Mouse (Mus musculus) hindbrain, embryonic 11.5 days (tissue): ENCODE data around the gene Wdr1. TPM values are rescaled to one million over a fixed set of nuclear protein-coding genes. Genes with fewer than 3 reads are reported as not detected.

Experiments
- ATAC-seq: fragments of 200-750 bp; cut with Nextera tagmentation; 2 replicates; pipeline ENCODE4 v1.8.0; 2017; ENCODE audit warnings: mild to moderate bottlenecking, moderate TSS enrichment, moderate library complexity; ENCODE audit not compliant: low FRiP score
- DNase-seq: peaks from one replicate; pipeline ENCODE4 v3.0.0-alpha.2; 2015; ENCODE audit warnings: low spot score
- H3K27ac ChIP-seq: fragments of 300-500 bp; sonication (generic); 2 replicates; pipeline ENCODE4 v1.5.1; 2014; ENCODE audit warnings: mild to moderate bottlenecking, low read depth, low read length
- H3K27me3 ChIP-seq: fragments of 300-500 bp; sonication (generic); 2 replicates; pipeline ENCODE4 v1.6.1; 2014; ENCODE audit warnings: mild to moderate bottlenecking, low read length, moderate library complexity, mixed read lengths; ENCODE audit not compliant: control insufficient read depth, insufficient read depth
- H3K36me3 ChIP-seq: fragments of 300-500 bp; sonication (generic); 2 replicates; pipeline ENCODE4 v1.6.1; 2014; ENCODE audit warnings: mild to moderate bottlenecking, low read length, moderate library complexity, mixed read lengths; ENCODE audit not compliant: control insufficient read depth, insufficient read depth
- H3K4me1 ChIP-seq: fragments of 300-500 bp; sonication (generic); replicated peaks from 2 replicates; pipeline ENCODE4 v1.6.1; 2014; ENCODE audit warnings: low read length, mixed read lengths; ENCODE audit not compliant: control insufficient read depth, insufficient read depth
- H3K4me2 ChIP-seq: fragments of 300-500 bp; sonication (generic); replicated peaks from 2 replicates; pipeline ENCODE4 v1.6.1; 2014; ENCODE audit warnings: mild to moderate bottlenecking, low read depth, low read length
- H3K4me3 ChIP-seq: fragments of 300-500 bp; sonication (generic); 2 replicates; pipeline ENCODE4 v1.5.1; 2014; ENCODE audit warnings: low read depth, low read length
- H3K9ac ChIP-seq: fragments of 300-500 bp; sonication (generic); 2 replicates; pipeline ENCODE4 v1.6.1; 2014; ENCODE audit warnings: low read depth, low read length
- H3K9me3 ChIP-seq: fragments of 300-500 bp; sonication (generic); 2 replicates; pipeline ENCODE4 v1.6.1; 2016; ENCODE audit warnings: low read length; ENCODE audit not compliant: control insufficient read depth
- WGBS: fragments of 180-500 bp; shearing (Covaris S2); extraction: QIAGEN DNeasy Blood & Tissue Kit; methylation state at CpG from one replicate; pipeline ENCODE4 v1.1.7; 2014; 5-methylcytosine and 5-hydroxymethylcytosine counted together
- polyA plus RNA-seq: library from polyadenylated mRNA; unstranded; fragments of >200 nt; fragmentation: Nextera tagmentation; extraction: Ambion mirVana; gene quantifications from 2 replicates; pipeline ENCODE4 v1.2.1, GENCODE M21; 2014

Wdr1 gene
- polyA plus RNA-seq, 1 experiment from 2014 or later: 169 TPM

DNA sequence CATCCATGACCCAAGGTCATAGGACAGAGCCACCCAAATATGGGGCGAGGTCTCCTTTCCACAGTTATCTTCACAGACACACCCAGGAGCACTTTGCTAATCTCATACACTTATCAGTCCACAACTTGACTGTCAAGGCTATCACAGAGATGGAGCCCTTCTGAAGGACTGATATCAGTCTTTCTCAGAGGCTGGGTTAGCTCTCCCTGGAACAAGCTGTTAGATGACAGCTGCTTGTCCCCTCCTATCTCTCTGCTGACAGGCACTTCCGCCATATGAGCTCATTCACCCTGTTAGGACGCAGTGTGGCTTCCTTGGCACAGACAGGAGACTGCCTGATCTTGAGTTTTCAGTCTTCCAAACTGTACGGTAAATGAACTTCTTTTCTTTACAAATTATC is 53.5 kb downstream of the Wdr1 start:
- Histone ChIP-seq H3K9ac (no peak overlapping the region), H3K4me1 (no peaks in the 10 kb centered on the region), H3K36me3 (no peaks in the 10 kb centered on the region), H3K27ac (no peak overlapping the region), H3K9me3 (no peaks in the 10 kb centered on the region), H3K27me3 (no peaks in the 10 kb centered on the region), H3K4me3 (no peak overlapping the region), H3K4me2 (no peak overlapping the region)
- no peak for DNase-seq
- ATAC-seq: no peak
- WGBS: 92% methylated on average over 4 of the region's 4 CpGs

DNA sequence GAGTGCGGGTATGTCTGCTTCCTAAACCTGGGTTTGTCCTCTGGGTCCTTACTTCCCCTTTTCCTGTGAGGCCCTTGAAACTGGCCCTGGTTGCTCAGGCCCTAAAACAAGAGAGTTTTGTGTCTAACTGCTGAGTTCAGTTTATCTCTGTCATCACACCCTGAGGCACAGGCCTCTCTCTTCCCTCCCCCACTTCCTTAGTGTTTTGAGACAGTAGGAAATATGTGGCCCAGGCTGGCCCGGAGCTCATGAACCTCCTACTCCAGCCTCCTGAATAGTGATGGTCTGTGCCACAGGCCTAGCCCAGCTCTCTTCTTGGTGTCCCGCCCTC is 57.6 kb downstream of the Wdr1 start:
- no peaks in the 10 kb centered on the region for H3K4me1 ChIP-seq
- WGBS: 72% methylated on average over 3 of the region's 3 CpGs
- H3K27me3 ChIP-seq: no peaks in the 10 kb centered on the region
- no peaks in the 10 kb centered on the region for H3K9me3 ChIP-seq
- H3K4me2 ChIP-seq: no peak overlapping the region
- no peak for ATAC-seq
- no peak for DNase-seq
- no peak overlapping the region for H3K27ac ChIP-seq
- no peak overlapping the region for H3K4me3 ChIP-seq
- no peak overlapping the region for H3K9ac ChIP-seq
- H3K36me3 ChIP-seq: no peaks in the 10 kb centered on the region

DNA sequence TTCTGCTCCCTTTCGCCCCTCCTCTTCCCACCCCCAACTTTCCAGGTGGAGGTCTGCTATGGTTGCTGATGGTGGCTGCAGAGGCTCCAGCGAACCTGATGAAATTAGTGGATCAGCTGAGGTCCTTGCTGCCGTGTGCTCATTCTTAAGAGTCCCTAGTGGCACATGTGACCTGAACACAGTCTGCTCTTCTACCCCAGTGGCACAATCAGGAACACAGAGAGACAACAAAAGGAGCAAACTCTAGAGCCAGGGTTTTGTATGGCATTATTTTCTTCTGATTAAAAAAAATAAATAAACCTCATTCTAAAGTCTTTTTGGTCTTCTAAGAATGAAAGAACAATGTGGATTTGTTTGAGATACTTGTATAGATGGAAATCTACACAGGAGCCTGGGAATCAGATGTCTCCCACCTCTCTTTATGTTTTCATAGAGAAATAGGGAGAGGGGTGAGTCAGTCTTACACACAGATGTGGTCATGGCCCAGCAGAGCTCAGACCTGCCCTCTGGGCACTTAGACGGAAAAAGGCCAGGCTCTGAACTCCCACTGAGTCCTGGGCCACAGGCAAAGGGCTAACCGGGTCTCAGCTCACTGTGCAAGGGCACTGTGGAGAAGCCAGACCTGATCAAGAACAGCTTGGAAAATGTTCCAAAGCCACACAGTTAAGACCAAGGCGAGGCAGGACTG is 58.1 kb downstream of the Wdr1 start:
- Histone ChIP-seq H3K9ac (no peak overlapping the region), H3K36me3 (no peaks in the 10 kb centered on the region), H3K4me2 (no peak overlapping the region), H3K27ac (no peak overlapping the region), H3K27me3 (no peaks in the 10 kb centered on the region), H3K4me1 (no peaks in the 10 kb centered on the region), H3K9me3 (no peaks in the 10 kb centered on the region), H3K4me3 (no peak overlapping the region)
- 62% methylated on average over 6 of the region's 6 CpGs for WGBS
- ATAC-seq: no peak
- no peak for DNase-seq

DNA sequence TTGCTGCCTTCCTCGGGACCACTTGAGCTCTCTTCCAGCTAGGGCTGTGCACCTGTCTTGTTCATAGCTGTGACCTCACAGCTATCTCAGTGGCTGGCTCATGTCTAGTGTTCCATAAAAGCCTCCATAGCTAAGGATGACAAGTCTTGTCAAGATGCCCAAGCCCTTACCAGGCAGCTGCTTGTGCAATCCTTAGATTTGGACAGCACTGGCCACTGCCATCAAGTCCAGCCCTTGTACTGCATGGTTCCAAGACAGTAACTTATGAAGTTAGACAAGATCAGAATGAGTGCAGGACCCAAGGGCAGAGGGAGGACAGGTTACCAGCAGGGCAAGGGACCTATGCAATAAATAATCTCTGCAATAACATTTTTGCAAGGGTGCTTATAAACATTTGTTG is 58.9 kb downstream of the Wdr1 start:
- WGBS: 100% methylated on average over 1 of the region's 1 CpGs
- Histone ChIP-seq H3K27me3 (no peaks in the 10 kb centered on the region), H3K9ac (no peak overlapping the region), H3K9me3 (no peaks in the 10 kb centered on the region), H3K4me2 (no peak overlapping the region), H3K4me1 (no peaks in the 10 kb centered on the region), H3K27ac (no peak overlapping the region), H3K4me3 (no peak overlapping the region), H3K36me3 (no peaks in the 10 kb centered on the region)
- no peak for ATAC-seq
- no peak for DNase-seq

DNA sequence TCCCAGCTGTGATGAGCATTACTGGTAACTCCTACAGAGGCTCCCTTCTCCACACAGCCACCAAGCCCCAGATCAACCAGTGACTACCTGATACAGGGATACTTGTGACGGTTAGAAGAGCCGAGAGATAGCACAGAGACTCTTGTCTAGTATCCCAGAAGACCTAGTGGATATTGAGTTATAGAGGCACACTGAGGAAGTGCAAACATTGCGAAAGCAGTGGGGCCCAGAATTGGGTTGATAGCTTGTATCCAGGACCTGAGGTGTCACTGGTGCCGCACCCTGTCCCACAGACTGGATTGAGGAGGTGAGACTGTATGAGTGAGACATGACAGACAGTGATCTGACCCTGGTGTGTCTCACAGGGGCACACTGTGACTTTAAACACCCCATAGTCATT is 60.0 kb downstream of the Wdr1 start, which contains the start of gene Slc2a9:
Gene Slc2a9, minus strand, starts transcription at position 152 of the 400 bp plus-strand sequence.
- no peaks in the 10 kb centered on the region for H3K9me3 ChIP-seq
- no peak for ATAC-seq
- no peak within 1 kb of the TSS for H3K27ac ChIP-seq
- no peaks in the 10 kb centered on the region for H3K27me3 ChIP-seq
- 94% methylated on average over 4 of the region's 4 CpGs for WGBS
- no peaks in the 10 kb centered on the region for H3K4me1 ChIP-seq
- H3K36me3 ChIP-seq: no peaks in the 10 kb centered on the region
- no peak within 1 kb of the TSS for H3K9ac ChIP-seq
- DNase-seq: no peak
- no peak within 1 kb of the TSS for H3K4me2 ChIP-seq
- no peak within 1 kb of the TSS for H3K4me3 ChIP-seq

DNA sequence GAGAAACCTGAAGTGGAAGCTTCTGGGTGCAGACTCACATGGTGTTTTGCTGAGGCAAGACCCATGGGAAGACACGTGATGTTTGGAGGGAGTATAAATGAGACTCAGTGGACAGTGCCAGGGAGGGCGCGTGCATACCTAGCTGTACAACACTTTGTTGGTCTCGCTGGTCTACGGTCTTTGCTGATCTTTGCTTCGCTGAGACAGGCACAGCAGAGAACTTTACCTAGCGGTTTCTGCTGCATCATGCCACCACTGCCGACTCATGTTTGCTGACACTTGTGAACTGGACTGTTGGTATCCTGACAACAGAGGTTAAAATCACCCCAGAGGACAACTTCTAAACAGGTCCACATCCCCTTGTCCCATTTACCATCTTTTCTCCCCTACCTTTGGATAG is 63.0 kb downstream of the Wdr1 start:
- WGBS: 93% methylated on average over 8 of the region's 8 CpGs
- Histone ChIP-seq H3K27ac (no peak overlapping the region), H3K4me2 (no peak overlapping the region), H3K4me1 (no peaks in the 10 kb centered on the region), H3K9ac (no peak overlapping the region), H3K27me3 (no peaks in the 10 kb centered on the region), H3K36me3 (no peaks in the 10 kb centered on the region), H3K9me3 (no peaks in the 10 kb centered on the region), H3K4me3 (no peak overlapping the region)
- DNase-seq (no peak), ATAC-seq (no peak)

DNA sequence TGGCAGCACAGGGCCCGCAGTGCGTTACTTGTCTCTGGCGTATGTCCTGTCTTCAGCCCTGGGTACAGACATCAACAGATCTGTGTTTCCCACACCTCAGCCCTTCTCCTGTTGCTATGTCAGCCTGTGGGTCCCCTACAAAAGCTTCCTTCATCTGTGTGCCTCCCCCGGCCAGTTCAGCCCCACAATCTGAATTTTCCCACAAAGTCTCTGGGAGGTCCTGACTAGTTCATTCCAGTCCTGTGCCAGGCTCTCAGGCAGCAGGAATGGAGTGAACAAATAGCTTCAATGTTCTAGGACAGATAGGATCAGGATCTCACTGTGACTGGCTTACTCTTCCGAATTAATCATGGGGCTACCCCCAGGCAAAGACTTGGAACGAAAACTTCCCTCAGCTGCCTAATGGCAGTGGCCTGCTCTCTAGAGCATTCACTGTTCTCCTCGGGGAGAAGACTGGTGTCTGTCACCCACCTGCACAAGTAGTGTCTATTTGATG is 63.7 kb downstream of the Wdr1 start:
- Histone ChIP-seq H3K36me3 (no peaks in the 10 kb centered on the region), H3K9me3 (no peaks in the 10 kb centered on the region), H3K4me1 (no peaks in the 10 kb centered on the region), H3K4me3 (no peak overlapping the region), H3K9ac (no peak overlapping the region), H3K27ac (no peak overlapping the region), H3K27me3 (no peaks in the 10 kb centered on the region), H3K4me2 (no peak overlapping the region)
- ATAC-seq (no peak), DNase-seq (no peak)
- 80% methylated on average over 7 of the region's 7 CpGs for WGBS

DNA sequence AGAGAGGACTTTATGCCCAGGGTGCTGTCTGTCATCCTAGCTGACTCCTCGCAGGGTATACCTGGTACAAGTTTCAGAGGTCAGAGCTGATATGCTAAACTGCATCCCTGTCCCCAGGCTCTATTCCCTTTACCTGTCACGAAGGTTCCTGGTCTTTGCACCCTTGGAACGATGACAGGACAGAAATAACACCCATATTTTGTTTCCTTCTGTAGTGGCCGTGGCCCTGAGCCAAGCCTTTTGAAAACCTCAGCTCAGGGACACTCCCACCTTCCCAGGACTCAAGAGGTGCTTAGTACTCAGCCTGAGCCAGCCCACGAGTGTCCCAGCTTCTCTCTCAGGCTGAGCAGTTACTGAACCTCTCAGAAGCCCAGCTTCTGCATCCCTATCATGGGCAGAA is 64.5 kb downstream of the Wdr1 start:
- 83% methylated on average over 5 of the region's 5 CpGs for WGBS
- no peak for DNase-seq

DNA sequence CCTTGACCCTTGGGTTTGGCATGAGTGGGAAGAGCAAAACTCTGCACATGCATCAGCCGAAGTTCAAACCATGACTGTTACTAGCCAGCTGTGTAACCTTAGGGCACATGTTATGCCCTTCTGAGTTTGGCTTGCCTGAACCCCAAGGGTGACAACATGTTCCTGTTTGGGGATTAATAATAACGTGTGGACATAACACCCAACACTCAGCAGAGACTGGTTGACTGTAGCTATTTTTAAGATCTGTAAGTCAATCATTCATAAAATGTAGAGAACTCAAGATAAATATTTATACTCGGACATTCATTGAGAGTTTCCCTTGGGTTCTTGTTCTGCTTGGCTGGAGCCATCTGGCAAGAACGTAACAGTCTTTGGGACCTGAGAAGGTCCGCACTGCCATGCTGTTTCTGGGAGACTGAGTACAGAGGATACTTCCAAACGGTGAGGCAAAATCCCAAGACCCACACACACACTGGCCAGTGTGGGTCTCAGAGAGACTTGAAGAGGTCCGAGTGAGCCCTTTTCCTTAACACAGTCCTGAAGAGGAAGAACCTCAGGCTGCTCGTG is 66.4 kb downstream of the Wdr1 start:
- ATAC-seq (no peak), DNase-seq (no peak)
- no peaks in the 10 kb centered on the region for H3K36me3 ChIP-seq
- H3K4me1 ChIP-seq: no peaks in the 10 kb centered on the region
- H3K9me3 ChIP-seq: no peaks in the 10 kb centered on the region
- 82% methylated on average over 8 of the region's 8 CpGs for WGBS
- H3K27me3 ChIP-seq: no peaks in the 10 kb centered on the region
- H3K4me3 ChIP-seq: no peak overlapping the region
- no peak overlapping the region for H3K4me2 ChIP-seq
- H3K27ac ChIP-seq: no peak overlapping the region
- no peak overlapping the region for H3K9ac ChIP-seq

More for the DNA sequence above, 64.5 kb downstream of the Wdr1 start:
- no peaks in the 10 kb centered on the region for H3K9me3 ChIP-seq
- ATAC-seq: no peak
- no peak overlapping the region for H3K9ac ChIP-seq
- H3K4me3 ChIP-seq: no peak overlapping the region
- H3K4me2 ChIP-seq: no peak overlapping the region
- H3K27me3 ChIP-seq: no peaks in the 10 kb centered on the region
- no peak overlapping the region for H3K27ac ChIP-seq
- no peaks in the 10 kb centered on the region for H3K36me3 ChIP-seq
- no peaks in the 10 kb centered on the region for H3K4me1 ChIP-seq
